Mouse (Mus musculus): ENCODE data around the gene Kdelc2.

DNA sequence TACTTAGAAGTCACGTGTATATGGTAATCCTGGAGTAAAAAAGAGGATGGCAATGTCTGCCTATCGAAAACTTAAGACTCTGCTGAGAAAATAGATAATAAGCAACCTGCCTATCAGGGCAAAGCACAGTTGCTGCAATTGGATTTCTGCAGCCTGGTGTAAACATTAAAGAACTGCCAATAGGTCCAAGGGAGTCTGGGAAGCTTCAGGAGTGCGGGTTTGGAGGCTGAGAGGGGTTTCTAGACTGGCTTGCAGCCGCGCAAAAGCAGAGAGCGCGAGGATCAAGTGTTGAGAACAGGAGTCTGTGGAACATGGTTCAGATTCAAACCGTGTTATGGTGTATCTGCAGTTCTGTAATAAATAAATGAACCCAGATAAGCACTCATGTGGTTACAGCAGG is 1.0 kb downstream of the Kdelc2 start:
- TF ChIP-seq CTCF (IDR thresholded peaks at IDR 0.05; ENCODE audit: control insufficient read depth, insufficient read depth, insufficient replicate concordance, low read depth, low read length) (no peak), POLR2A (IDR thresholded peaks at IDR 0.05; ENCODE audit: control insufficient read depth, low read depth, low read length) (no peak)
